Mouse (Mus musculus) hindbrain, embryonic 10.5 days (tissue): Measurements from ENCODE around the gene Lgr4. TPM values are rescaled to one million over a fixed set of nuclear protein-coding genes. Genes with fewer than 3 reads are reported as not detected.

ENCODE experiments used
- DNase-seq: peaks from one replicate; pipeline ENCODE4 v3.0.0-alpha.2; 2017; ENCODE audit warnings: low spot score
- H3K27ac ChIP-seq: fragments of 300-500 bp; sonication (generic); 2 replicates; pipeline ENCODE4 v1.5.1; 2016; ENCODE audit warnings: mild to moderate bottlenecking, moderate library complexity
- H3K27me3 ChIP-seq: fragments of 300-500 bp; sonication (generic); 2 replicates; pipeline ENCODE4 v1.6.1; 2016; ENCODE audit warnings: mild to moderate bottlenecking; ENCODE audit not compliant: poor library complexity, insufficient read depth, severe bottlenecking
- H3K36me3 ChIP-seq: fragments of 300-500 bp; sonication (generic); 2 replicates; pipeline ENCODE4 v1.6.1; 2016; ENCODE audit warnings: mild to moderate bottlenecking, moderate library complexity
- H3K4me1 ChIP-seq: fragments of 300-500 bp; sonication (generic); replicated peaks from 2 replicates; pipeline ENCODE4 v1.6.1; 2016; ENCODE audit warnings: mild to moderate bottlenecking
- H3K4me3 ChIP-seq: fragments of 300-500 bp; sonication (generic); 2 replicates; pipeline ENCODE4 v1.5.1; 2016; ENCODE audit warnings: mild to moderate bottlenecking, moderate library complexity
- H3K9me3 ChIP-seq: fragments of 300-500 bp; sonication (generic); 2 replicates; pipeline ENCODE4 v1.6.1; 2016; ENCODE audit warnings: mild to moderate bottlenecking, moderate library complexity
- WGBS: fragments of 180-500 bp; shearing (Covaris S2); methylation state at CpG from one replicate; pipeline ENCODE4 v1.1.7; 2016; 5-methylcytosine and 5-hydroxymethylcytosine counted together
- polyA plus RNA-seq: library from polyadenylated mRNA; unstranded; fragments of >200 nt; fragmentation: Nextera tagmentation; extraction: Ambion mirVana; gene quantifications from 2 replicates; pipeline ENCODE4 v1.2.1, GENCODE M21; 2016

The Lgr4 gene
- polyA plus RNA-seq, 1 experiment from 2014 or later, result 13.0 TPM

- WGBS, result 93% methylated on average over 4 of the region's 4 CpGs
- peaks cover 33% of the 10 kb centered on the region for H3K4me1 ChIP-seq
- peaks cover 17% of the 10 kb centered on the region for H3K36me3 ChIP-seq
- H3K4me3 ChIP-seq, result no peak overlapping the region
- H3K27ac ChIP-seq, result no peak overlapping the region
- no peaks in the 10 kb centered on the region for H3K27me3 ChIP-seq
- DNase-seq, result no peak
- H3K9me3 ChIP-seq, result no peaks in the 10 kb centered on the region
These were observed 9.5 kb downstream of the Lgr4 start for GRCm38 (mm10) chr2:109926984-109927383.

- Histone ChIP-seq H3K27ac (no peak overlapping the region), H3K36me3 (peaks cover 17% of the 10 kb centered on the region), H3K9me3 (no peaks in the 10 kb centered on the region), H3K4me3 (no peak overlapping the region), H3K4me1 (peaks cover 37% of the 10 kb centered on the region), H3K27me3 (no peaks in the 10 kb centered on the region)
- DNase-seq, result no peak
- 89% methylated on average over 7 of the region's 7 CpGs for WGBS
These were observed 10.0 kb downstream of the Lgr4 start for GRCm38 (mm10) chr2:109927446-109927845.

- peaks cover 17% of the 10 kb centered on the region for H3K36me3 ChIP-seq
- H3K9me3 ChIP-seq, result no peaks in the 10 kb centered on the region
- no peak overlapping the region for H3K27ac ChIP-seq
- no peak for DNase-seq
- H3K4me3 ChIP-seq, result no peak overlapping the region
- H3K27me3 ChIP-seq, result no peaks in the 10 kb centered on the region
- peaks cover 38% of the 10 kb centered on the region for H3K4me1 ChIP-seq
These were observed 10.4 kb downstream of the Lgr4 start for GRCm38 (mm10) chr2:109927876-109928275.

GRCm38 (mm10) chr2:109928791-109929190 is 11.3 kb downstream of the Lgr4 start:
- no peaks in the 10 kb centered on the region for H3K27me3 ChIP-seq

GRCm38 (mm10) chr2:109929256-109929655 is 11.8 kb downstream of the Lgr4 start:
- no peaks in the 10 kb centered on the region for H3K9me3 ChIP-seq
- H3K4me1 ChIP-seq, result peaks cover 33% of the 10 kb centered on the region
- 63% methylated on average over 3 of the region's 3 CpGs for WGBS
- H3K27me3 ChIP-seq, result no peaks in the 10 kb centered on the region
- H3K4me3 ChIP-seq, result no peak overlapping the region
- no peak for DNase-seq
- H3K27ac ChIP-seq, result peak overlapping the region; percentile 40; the same call in 1 of the 2 replicates
- peaks cover 17% of the 10 kb centered on the region for H3K36me3 ChIP-seq

More at GRCm38 (mm10) chr2:109928791-109929190, 11.3 kb downstream of the Lgr4 start:
- Histone ChIP-seq H3K27ac (no peak overlapping the region), H3K4me1 (peaks cover 37% of the 10 kb centered on the region), H3K9me3 (no peaks in the 10 kb centered on the region), H3K36me3 (peaks cover 17% of the 10 kb centered on the region), H3K4me3 (no peak overlapping the region)
- 68% methylated on average over 4 of the region's 4 CpGs for WGBS
- no peak for DNase-seq

- H3K4me1 ChIP-seq, result peaks cover 41% of the 10 kb centered on the region
- no peak overlapping the region for H3K27ac ChIP-seq
- no peaks in the 10 kb centered on the region for H3K27me3 ChIP-seq
- no peaks in the 10 kb centered on the region for H3K9me3 ChIP-seq
- no peak for DNase-seq
- no peak overlapping the region for H3K4me3 ChIP-seq
- peaks cover 17% of the 10 kb centered on the region for H3K36me3 ChIP-seq
- WGBS, result 86% methylated on average over 5 of the region's 5 CpGs
These were observed 12.9 kb downstream of the Lgr4 start for GRCm38 (mm10) chr2:109930366-109930765.

- peaks cover 13% of the 10 kb centered on the region for H3K36me3 ChIP-seq
- H3K4me3 ChIP-seq, result no peak overlapping the region
- peaks cover 45% of the 10 kb centered on the region for H3K4me1 ChIP-seq
- WGBS, result 90% methylated on average over 4 of the region's 4 CpGs
- H3K27me3 ChIP-seq, result no peaks in the 10 kb centered on the region
- no peak overlapping the region for H3K27ac ChIP-seq
- DNase-seq, result no peak
- no peaks in the 10 kb centered on the region for H3K9me3 ChIP-seq
These were observed 13.3 kb downstream of the Lgr4 start for GRCm38 (mm10) chr2:109930771-109931170.

GRCm38 (mm10) chr2:109931978-109932780 is 14.7 kb downstream of the Lgr4 start:
- no peak for DNase-seq
- H3K4me3 ChIP-seq, result no peak overlapping the region

GRCm38 (mm10) chr2:109933151-109933550 is 15.7 kb downstream of the Lgr4 start:
- H3K4me1 ChIP-seq, result peaks cover 52% of the 10 kb centered on the region
- no peak overlapping the region for H3K4me3 ChIP-seq
- no peaks in the 10 kb centered on the region for H3K9me3 ChIP-seq
- no peak overlapping the region for H3K27ac ChIP-seq
- no peak for DNase-seq
- H3K27me3 ChIP-seq, result no peaks in the 10 kb centered on the region
- WGBS, result 82% methylated on average over 3 of the region's 3 CpGs
- H3K36me3 ChIP-seq, result peaks cover 7% of the 10 kb centered on the region

More at GRCm38 (mm10) chr2:109931978-109932780, 14.7 kb downstream of the Lgr4 start:
- Histone ChIP-seq H3K27me3 (no peaks in the 10 kb centered on the region), H3K36me3 (peaks cover 3% of the 10 kb centered on the region; the same call in 1 of the 2 replicates), H3K27ac (no peak overlapping the region), H3K9me3 (no peaks in the 10 kb centered on the region), H3K4me1 (peaks cover 52% of the 10 kb centered on the region)
- WGBS, result 48% methylated on average over 13 of the region's 13 CpGs

- H3K27me3 ChIP-seq, result no peaks in the 10 kb centered on the region
- no peak overlapping the region for H3K4me3 ChIP-seq
- H3K27ac ChIP-seq, result no peak overlapping the region
- WGBS, result 80% methylated on average over 4 of the region's 4 CpGs
- H3K36me3 ChIP-seq, result peaks cover 16% of the 10 kb centered on the region
- H3K4me1 ChIP-seq, result peaks cover 48% of the 10 kb centered on the region
- H3K9me3 ChIP-seq, result no peaks in the 10 kb centered on the region
- DNase-seq, result no peak
These were observed 16.6 kb downstream of the Lgr4 start for GRCm38 (mm10) chr2:109934086-109934485.

- no peaks in the 10 kb centered on the region for H3K9me3 ChIP-seq
- WGBS, result 93% methylated on average over 3 of the region's 3 CpGs
- no peak overlapping the region for H3K4me3 ChIP-seq
- DNase-seq, result no peak
- H3K4me1 ChIP-seq, result peaks cover 46% of the 10 kb centered on the region
- H3K27me3 ChIP-seq, result no peaks in the 10 kb centered on the region
- H3K36me3 ChIP-seq, result peaks cover 19% of the 10 kb centered on the region
- no peak overlapping the region for H3K27ac ChIP-seq
These were observed 17.7 kb downstream of the Lgr4 start for GRCm38 (mm10) chr2:109935194-109935593.

GRCm38 (mm10) chr2:109935754-109936409 is 18.4 kb downstream of the Lgr4 start:
- no peak for DNase-seq
- Histone ChIP-seq H3K9me3 (no peaks in the 10 kb centered on the region), H3K4me1 (peaks cover 49% of the 10 kb centered on the region), H3K4me3 (no peak overlapping the region), H3K27ac (peak overlapping the region; percentile 31; the same call in 1 of the 2 replicates), H3K36me3 (peaks cover 16% of the 10 kb centered on the region), H3K27me3 (no peaks in the 10 kb centered on the region)
- WGBS, result 75% methylated on average over 11 of the region's 11 CpGs

GRCm38 (mm10) chr2:109936410-109936755 is 18.9 kb downstream of the Lgr4 start:
- Histone ChIP-seq H3K9me3 (no peaks in the 10 kb centered on the region), H3K27me3 (no peaks in the 10 kb centered on the region), H3K4me3 (no peak overlapping the region), H3K4me1 (peaks cover 49% of the 10 kb centered on the region), H3K36me3 (peaks cover 16% of the 10 kb centered on the region), H3K27ac (0 out of 2 replicates have a peak overlapping the region, but pooled peaks have one; percentile 31)
- no peak for DNase-seq
- whole genome bisulfite sequencing, result 52% methylated on average over 2 of the region's 2 CpGs
